Mouse (Mus musculus) cerebellum, adult 11 months (tissue): ENCODE results near the gene Olfr458.
"Not testable (repeated sequence)": the region's sequence is repeated elsewhere in the genome, so short reads cannot be mapped to it uniquely, and the experiment has no call there.

Experiments used
- DNase-seq: peaks from one replicate; pipeline ENCODE4 v3.0.0; 2022

The Olfr458 gene

GRCm38 (mm10) chr6:42465096-42465495 lies at the start of gene Olfr458:
Olfr458 (minus strand) TSS chr6:42465196.
- no peak for DNase-seq

GRCm38 (mm10) chr6:42513461-42513860 lies 48.5 kb upstream of the Olfr458 start:
- DNase-seq = no peak

- no peak for DNase-seq
Measured at GRCm38 (mm10) chr6:42509311-42509710, 44.3 kb upstream of the Olfr458 start.

GRCm38 (mm10) chr6:42503478-42503877 lies 38.5 kb upstream of the Olfr458 start:
- DNase-seq = no peak

- no peak for DNase-seq
Measured at GRCm38 (mm10) chr6:42489731-42490130, 24.7 kb upstream of the Olfr458 start.

GRCm38 (mm10) chr6:42487114-42487513 lies 22.1 kb upstream of the Olfr458 start, which contains the start of gene Olfr456:
Olfr456 (minus strand) TSS chr6:42487214.
- DNase-seq = no peak

- no peak for DNase-seq
Measured at GRCm38 (mm10) chr6:42484633-42485032, 19.6 kb upstream of the Olfr458 start.

GRCm38 (mm10) chr6:42476235-42476634 lies 11.2 kb upstream of the Olfr458 start, which contains the start of gene Olfr457:
Olfr457 (minus strand) TSS chr6:42476335.
- no peak for DNase-seq

GRCm38 (mm10) chr6:42471298-42471697 lies 6.3 kb upstream of the Olfr458 start:
- DNase-seq = not testable (repeated sequence)

GRCm38 (mm10) chr6:42470542-42470941 lies 5.5 kb upstream of the Olfr458 start:
- DNase-seq = no peak

GRCm38 (mm10) chr6:42447381-42447780 lies 17.6 kb downstream of the Olfr458 start:
- no peak for DNase-seq

GRCm38 (mm10) chr6:42444491-42444890 lies 20.5 kb downstream of the Olfr458 start:
- DNase-seq = no peak

GRCm38 (mm10) chr6:42441395-42441794 lies 23.6 kb downstream of the Olfr458 start:
- DNase-seq = no peak

- DNase-seq = no peak
Measured at GRCm38 (mm10) chr6:42435490-42435889, 29.5 kb downstream of the Olfr458 start.

- DNase-seq = no peak
Measured at GRCm38 (mm10) chr6:42434446-42434845, 30.6 kb downstream of the Olfr458 start, which contains the start of gene Tas2r126. Tas2r126 (plus strand) TSS chr6:42434535.

- no peak for DNase-seq
Measured at GRCm38 (mm10) chr6:42433554-42433953, 31.4 kb downstream of the Olfr458 start.

- no peak for DNase-seq
Measured at GRCm38 (mm10) chr6:42426337-42426736, 38.7 kb downstream of the Olfr458 start.

- no peak for DNase-seq
Measured at GRCm38 (mm10) chr6:42424472-42424871, 40.5 kb downstream of the Olfr458 start.

- no peak for DNase-seq
Measured at GRCm38 (mm10) chr6:42421439-42421838, 43.6 kb downstream of the Olfr458 start.

GRCm38 (mm10) chr6:42419443-42419842 lies 45.6 kb downstream of the Olfr458 start:
- DNase-seq = no peak
